Mouse (Mus musculus): ENCODE data around the gene Fam221b. TPM values are rescaled to one million over a fixed set of nuclear protein-coding genes. Genes with fewer than 3 reads are reported as not detected.
A peak's percentile ranks its signal among the peaks of the same experiment; 100 is the strongest.

Fam221b gene
- total RNA-seq, 2 experiments from 2014 or later: 0.17 to 0.18 TPM

- intact Hi-C loops (cut with DNase I): loop anchor here (1.0 to 10.0 kb wide), 2 partner anchors 82 to 235 kb away; no protein-coding TSS in a partner anchor
Measured at GRCm38 (mm10) chr4:43630030-43630581, 38.8 kb downstream of the Fam221b start.

GRCm38 (mm10) chr4:43629106-43629817 is 39.7 kb downstream of the Fam221b start:
- intact Hi-C loops (cut with DNase I): no loop called here
- DNase-seq: peak in 1 of 2 experiments; percentile 9

More at GRCm38 (mm10) chr4:43630030-43630581, 38.8 kb downstream of the Fam221b start:
- DNase-seq: peak; percentile 36 to 58

GRCm38 (mm10) chr4:43620146-43620778 is 48.7 kb downstream of the Fam221b start:
- DNase-seq: no peak
- intact Hi-C loops (cut with DNase I): no loop called here

GRCm38 (mm10) chr4:43613060-43613730 is 55.8 kb downstream of the Fam221b start:
- intact Hi-C loops (cut with DNase I): no loop called here
- DNase-seq: no peak

GRCm38 (mm10) chr4:43612534-43612933 is 56.4 kb downstream of the Fam221b start:
- no peak for DNase-seq
- intact Hi-C loops (cut with DNase I): no loop called here

Small RNAs within 50 kb of the gene (microRNA-seq; reads per million reads assigned to microRNA genes)
- gene Gm25262: 0.74 to 1.1 reads per million in 2 experiments

Other genes starting within 250 kb of the Fam221b start
- not detected for gene Fam166b, start 240.0 kb downstream of the Fam221b start, total RNA-seq (2021)
- 10 to 100 TPM; 49.1 to 50.0 TPM for gene Tesk1, start 227.2 kb downstream of the Fam221b start, total RNA-seq (2021)
- not detected for gene Cd72, start 214.5 kb downstream of the Fam221b start, total RNA-seq (2021)
- not detected for gene Sit1, start 185.4 kb downstream of the Fam221b start, total RNA-seq (2021)
- gene Ccdc107, start 176.2 kb downstream of the Fam221b start, total RNA-seq (2021): 10 to 100 TPM; 19.8 to 22.4 TPM
- gene Arhgef39, start 169.4 kb downstream of the Fam221b start, total RNA-seq (2021): under 1 TPM in 1 of 2 experiments, not detected in 1; 0.32 TPM
- gene Car9, start 162.2 kb downstream of the Fam221b start, total RNA-seq (2021): 1 to 10 TPM; 3.4 to 4.4 TPM
- 1,000 to 10,000 TPM; 6,166 to 7,572 TPM for gene Tpm2, start 145.4 kb downstream of the Fam221b start, total RNA-seq (2021)
- 10 to 100 TPM; 31.5 to 38.3 TPM for gene Creb3, start 106.8 kb downstream of the Fam221b start, total RNA-seq (2021)
- 10 to 100 TPM; 53.6 to 55.2 TPM for gene Tln1, start 106.5 kb downstream of the Fam221b start, total RNA-seq (2021)
- 10 to 100 TPM; 17.6 to 20.7 TPM for gene Rgp1, start 90.4 kb downstream of the Fam221b start, total RNA-seq (2021)
- 1 to 10 TPM; 3.9 to 6.1 TPM for gene Gba2, start 90.3 kb downstream of the Fam221b start, total RNA-seq (2021)
- under 1 TPM in 1 of 2 experiments, not detected in 1; 0.49 TPM for gene Msmp, start 84.7 kb downstream of the Fam221b start, total RNA-seq (2021)
- gene Npr2, start 37.2 kb downstream of the Fam221b start, total RNA-seq (2021): 10 to 100 TPM; 28.1 to 38.4 TPM
- not detected for gene Spag8, start 15.6 kb downstream of the Fam221b start, total RNA-seq (2021)
- gene Hint2, start 12.7 kb downstream of the Fam221b start, total RNA-seq (2021): 10 to 100 TPM; 35.3 to 38.4 TPM
- gene Tmem8b, start 174 bp downstream of the Fam221b start, total RNA-seq (2021): 1 to 10 TPM; 8.9 to 9.7 TPM
- gene Olfr70, start 31.7 kb upstream of the Fam221b start, total RNA-seq (2021): not detected
- gene Olfr71, start 41.1 kb upstream of the Fam221b start, total RNA-seq (2021): not detected
- 1 to 10 TPM; 1.2 to 2.0 TPM for gene Hrct1, start 58.0 kb upstream of the Fam221b start, total RNA-seq (2021)
- gene Spaar, start 60.9 kb upstream of the Fam221b start, total RNA-seq (2021): 1 to 10 TPM; 1.3 to 1.5 TPM
- not detected for gene Olfr159, start 101.9 kb upstream of the Fam221b start, total RNA-seq (2021)
- gene Olfr156, start 154.8 kb upstream of the Fam221b start, total RNA-seq (2021): not detected
- gene Olfr157, start 171.1 kb upstream of the Fam221b start, total RNA-seq (2021): not detected
- not detected for gene Olfr155, start 182.4 kb upstream of the Fam221b start, total RNA-seq (2021)
- 1 to 10 TPM; 2.2 to 2.5 TPM for gene Reck, start 206.4 kb upstream of the Fam221b start, total RNA-seq (2021)